Mouse (Mus musculus) frontal cortex, postnatal 25 days (tissue): ENCODE results near the gene Pcsk6.
A peak's percentile ranks its signal among the peaks of the same experiment; 100 is the strongest.
"Not testable (repeated sequence)": the region's sequence is repeated elsewhere in the genome, so short reads cannot be mapped to it uniquely, and the experiment has no call there.

Experiments used
- DNase-seq, 2 experiments: peaks; one replicate each; pipeline ENCODE4 v3.0.0; 2022; ENCODE audit warnings: low spot score in 2 of 2

The Pcsk6 gene

DNA sequence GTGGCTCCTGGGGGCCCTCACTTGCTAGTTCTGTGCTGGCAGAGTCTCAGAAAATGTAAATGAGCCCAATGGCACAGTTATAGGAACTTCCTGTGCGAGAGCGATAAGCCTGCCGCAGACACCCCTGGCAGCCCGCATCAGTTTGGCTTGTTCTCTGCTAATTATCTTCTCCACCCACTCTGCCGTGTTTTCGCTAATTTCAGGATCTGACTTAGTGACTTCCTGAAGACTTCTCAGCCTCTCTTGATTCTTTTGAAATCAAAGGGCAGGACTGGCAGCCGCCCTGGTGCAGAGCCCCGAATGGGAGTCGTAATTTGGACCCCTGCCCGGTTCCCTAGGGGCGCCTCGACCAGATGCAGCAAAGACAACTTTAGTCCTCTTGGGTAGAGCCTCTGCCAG, 19.8 kb downstream of the Pcsk6 start:
- no peak for DNase-seq

DNA sequence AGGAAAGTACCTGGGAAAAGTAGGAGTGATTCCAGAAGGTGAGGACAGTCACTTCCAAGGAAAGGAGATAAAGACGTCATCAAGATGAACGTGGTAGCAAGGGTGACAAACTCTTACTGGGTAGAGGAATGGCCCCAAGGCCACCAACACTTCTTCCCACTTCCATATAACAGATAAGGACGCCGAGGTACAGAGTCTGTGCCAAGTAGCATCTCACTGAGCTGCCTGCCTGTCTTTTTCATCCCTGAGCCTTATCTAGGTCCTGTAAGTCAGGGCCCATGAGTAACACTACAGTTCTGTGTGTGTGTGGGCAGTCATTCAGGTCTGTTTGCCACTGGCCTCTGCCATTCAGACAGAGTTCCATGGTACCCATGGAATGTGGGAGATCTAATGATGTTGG, 23.4 kb downstream of the Pcsk6 start:
- no peak for DNase-seq

DNA sequence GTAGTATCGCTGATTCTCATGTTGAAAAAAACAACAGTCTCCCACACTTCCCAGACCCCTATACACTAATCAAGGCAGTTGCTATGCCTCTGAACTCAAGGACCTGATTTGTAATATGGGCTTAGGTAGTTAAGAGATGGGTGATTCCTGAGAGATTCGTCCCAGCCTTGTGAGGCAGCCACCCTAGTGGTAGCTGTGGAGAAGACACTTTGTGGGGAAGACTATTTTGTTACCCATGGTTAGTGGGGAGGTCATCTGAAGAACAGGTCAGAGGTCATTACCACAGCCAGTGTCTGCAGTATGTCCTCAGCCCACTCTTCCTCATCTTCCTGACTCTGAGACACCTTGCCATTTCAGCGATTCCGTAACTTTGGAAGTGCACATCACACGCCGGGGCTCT, 24.3 kb downstream of the Pcsk6 start:
- no peak for DNase-seq

DNA sequence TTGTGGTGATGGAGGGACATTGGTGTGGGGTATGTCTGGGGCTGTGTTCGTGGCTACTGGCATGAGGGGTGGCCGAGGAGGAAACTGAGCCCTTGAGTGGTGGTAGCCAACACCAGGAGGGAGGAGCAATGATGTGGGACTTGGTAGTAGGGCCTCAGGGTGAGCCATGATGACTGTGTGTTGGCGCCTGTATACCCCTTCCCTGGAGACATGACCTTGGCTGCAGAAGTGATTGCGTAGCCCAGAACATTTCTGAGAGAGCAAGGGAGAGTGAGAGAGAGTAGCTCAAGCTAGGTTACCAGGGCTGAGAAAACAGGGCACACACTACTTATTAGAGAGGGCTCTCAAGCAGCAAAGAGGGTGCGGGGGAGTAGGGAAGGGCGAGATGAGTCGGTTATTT, 30.3 kb downstream of the Pcsk6 start:
- DNase-seq, result no peak

DNA sequence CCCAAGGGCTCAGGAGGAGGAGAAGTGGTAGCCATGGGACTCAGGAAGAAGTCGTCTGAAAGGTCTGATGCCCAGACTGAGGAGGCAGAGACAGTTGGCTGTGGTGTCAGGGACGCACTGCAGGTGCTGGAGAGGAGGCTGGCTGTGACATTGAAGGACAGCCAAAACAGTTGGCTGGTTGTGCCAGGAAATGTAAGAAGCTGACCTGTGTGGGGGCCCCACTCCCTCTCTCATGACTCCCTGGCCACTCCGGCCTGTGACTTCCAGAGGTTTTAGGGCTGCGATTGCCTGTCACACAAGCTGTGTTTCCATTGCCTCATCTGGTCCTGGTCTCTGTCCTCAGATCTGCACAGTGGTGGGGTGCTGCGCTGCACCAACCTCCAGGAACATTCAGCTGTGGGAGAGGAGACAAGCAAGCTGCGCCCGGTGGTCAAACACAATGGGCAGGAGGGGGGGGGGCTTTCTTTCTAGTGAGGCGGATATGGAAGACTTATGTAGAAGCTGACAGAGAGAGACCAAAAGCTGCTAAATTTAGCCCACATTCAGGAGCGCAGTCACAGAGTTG, 30.8 kb downstream of the Pcsk6 start:
- DNase-seq, result no peak

DNA sequence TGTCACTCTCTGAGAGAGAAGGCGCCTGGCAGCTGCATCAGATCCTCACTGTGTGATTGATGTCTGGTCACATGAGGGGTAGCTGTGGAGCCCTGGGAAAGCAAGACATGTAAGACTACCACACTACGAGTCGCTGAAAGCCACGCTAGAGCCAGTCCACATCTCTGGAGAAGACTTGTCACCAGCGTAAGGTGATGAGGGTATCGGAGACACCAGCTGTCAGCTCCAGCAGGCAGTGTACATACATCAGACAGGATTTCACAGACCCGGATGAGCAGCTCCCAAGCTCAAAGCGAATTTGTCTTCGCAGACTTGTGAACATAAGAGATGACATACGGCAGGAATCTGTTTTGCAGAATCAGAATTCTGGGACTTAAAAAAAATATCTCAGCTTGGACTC, 32.0 kb downstream of the Pcsk6 start:
- DNase-seq, result no peak

DNA sequence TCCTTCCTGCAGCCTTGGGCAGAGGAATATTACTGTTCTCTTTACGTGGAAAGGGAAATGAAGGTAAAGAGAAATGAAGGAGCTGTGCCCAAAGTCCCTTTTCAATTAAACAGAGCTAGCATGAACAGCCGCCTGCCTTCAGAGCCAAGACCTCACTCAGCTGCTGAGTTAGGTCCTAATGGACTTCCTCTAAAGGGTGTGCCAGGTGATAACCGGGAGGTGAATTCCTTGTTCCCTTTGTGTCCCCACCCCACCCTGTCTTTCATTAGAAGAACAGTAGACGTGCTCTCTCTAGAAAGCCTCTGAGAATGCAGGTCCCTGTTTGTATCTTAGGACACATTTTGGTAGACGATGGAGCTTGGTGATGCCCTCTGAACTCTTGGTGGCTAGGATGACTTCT, 33.7 kb downstream of the Pcsk6 start:
- DNase-seq, result no peak

DNA sequence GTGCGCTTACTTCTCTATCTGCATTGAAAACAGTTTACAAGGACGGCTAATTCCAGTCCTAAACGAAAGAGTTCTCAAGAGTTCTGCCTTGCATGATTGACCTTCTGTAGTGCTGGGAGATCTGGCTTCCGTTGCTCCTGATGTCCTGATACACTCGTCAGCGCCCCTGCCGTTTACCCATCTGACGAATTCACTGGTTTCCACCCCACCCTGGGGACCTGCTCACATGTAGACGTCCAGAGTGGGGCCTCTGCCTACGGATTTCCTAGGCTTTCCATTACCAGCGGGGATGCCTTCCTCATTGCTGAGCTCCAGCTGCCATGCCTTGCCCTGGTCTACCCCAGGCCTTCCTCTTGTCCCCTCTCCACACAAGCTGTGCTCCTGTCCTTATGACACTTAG, 39.7 kb downstream of the Pcsk6 start:
- no peak for DNase-seq

DNA sequence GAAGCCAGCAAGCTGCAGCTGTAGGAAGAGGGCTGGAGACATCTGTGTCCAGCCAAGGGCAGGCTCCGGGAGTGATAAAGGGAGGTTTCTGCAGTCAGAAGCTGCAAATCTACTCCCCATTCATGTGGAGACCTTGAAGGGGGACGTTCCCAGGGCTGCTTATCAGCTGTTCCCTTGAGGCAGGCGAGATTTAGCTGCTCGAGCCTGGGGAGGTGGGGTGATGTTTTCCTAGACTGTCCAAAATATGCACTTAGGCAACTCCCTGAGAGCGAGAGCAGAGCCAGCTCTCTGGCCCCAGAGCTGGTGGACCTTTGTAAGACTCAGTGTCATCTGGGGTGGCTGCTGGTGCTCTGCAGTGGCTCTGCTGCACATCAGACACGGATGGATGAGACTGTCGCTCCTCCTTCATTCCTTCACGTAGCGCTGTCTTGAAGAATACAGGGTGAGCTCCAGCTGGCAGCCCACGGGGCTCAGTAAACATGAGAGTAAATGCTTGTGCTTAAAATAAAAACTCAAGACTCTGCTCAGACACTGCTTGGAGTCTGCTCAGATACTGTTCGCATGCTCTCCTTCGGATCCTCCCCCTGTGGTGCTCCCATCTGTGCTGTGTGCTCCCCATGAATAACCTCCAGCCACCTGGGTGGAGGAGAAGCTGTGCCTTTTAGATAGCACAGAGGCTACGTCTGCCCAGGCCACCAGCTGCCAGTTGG, 41.1 kb downstream of the Pcsk6 start:
- DNase-seq, result peak; percentile 15 to 16

DNA sequence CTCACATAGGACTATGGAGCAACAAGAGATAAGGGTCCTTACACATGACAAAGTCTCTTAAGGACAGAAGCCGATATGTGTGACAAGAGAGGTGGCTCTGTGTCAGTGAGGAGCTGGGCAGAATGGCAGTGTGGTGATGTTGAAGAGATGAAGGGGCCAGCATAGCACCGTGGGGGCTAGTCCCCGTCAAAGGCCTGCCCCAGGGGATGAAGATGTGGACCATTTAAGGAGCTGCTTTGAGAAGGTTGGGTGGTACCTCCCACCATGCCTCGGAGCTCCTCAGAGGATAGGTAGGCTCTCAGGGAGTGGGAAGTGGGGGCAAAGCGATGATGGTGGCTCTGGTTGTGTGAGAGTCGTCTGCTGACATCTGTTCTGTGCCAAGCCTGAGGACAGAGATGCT, 41.9 kb downstream of the Pcsk6 start:
- no peak for DNase-seq

DNA sequence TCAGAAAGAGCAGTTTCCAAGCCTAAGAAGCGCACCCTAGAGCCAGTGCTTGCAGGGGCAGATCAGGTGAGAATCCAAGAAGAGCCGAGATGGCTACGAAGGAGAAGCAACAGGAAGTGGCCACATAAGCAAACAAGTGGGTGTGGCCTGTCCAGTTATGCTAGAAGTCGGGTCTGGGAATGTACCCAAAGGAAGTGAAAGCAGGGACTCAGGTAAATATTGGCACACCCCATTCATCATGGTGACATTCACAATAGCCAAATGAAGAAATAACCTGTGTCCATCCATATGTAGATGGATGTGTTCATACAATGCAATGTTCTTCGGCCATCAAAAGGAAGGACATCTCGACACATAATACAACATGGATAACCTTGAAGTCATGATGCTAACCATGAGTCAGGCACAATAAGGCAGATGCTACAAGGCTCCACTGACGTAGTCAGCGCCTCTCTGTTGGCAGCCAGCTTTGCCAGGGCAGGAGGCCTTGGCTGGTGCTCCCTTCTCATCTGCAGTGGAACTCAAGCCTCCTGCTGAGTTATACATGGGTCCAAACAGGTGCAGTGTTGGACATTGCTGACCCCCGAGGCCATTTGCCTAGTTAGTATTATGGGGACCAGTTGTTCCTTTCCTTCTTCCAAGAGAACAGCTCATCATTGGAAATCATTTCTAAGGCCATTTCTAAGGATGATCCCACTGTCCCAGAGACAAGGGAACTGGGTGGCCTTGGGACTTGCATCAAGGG, 45.2 kb downstream of the Pcsk6 start:
- no peak for DNase-seq

DNA sequence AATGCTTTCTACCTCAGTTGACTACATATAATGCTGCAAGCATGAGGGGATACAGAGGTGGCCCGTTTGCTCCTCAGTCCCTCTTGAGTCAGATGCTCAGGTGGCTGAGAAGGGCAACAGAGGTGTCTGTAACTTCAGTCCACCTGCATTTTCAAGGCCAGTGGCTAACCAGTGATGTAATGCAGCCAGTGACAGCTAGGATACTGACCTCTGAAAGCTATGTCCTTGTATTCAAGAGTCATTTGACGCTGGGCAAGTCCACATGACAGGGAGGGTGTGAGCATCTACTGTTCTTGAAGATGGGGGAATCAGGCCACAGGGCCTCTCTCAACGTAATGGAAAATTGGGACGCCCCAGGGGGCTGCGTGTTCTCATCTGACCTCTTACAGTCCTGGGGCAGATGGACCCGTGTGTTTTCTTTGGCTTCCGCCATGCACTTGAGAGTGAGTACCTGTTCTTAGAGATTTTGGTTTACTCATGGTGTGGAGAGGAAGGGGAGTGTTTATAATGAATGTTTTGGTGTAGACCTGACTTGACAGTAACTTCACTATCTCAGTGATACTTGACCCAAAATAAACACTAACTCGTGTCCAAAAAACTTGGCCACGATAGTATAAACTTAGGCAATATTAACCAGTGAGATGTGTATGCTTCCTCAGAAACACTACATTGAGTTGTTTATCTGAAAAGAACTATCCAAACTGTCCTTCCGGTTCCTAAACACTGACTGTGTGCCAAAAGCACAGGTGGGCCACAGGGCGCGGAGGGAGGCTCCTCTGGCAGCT, 48.0 kb downstream of the Pcsk6 start:
- no peak for DNase-seq

DNA sequence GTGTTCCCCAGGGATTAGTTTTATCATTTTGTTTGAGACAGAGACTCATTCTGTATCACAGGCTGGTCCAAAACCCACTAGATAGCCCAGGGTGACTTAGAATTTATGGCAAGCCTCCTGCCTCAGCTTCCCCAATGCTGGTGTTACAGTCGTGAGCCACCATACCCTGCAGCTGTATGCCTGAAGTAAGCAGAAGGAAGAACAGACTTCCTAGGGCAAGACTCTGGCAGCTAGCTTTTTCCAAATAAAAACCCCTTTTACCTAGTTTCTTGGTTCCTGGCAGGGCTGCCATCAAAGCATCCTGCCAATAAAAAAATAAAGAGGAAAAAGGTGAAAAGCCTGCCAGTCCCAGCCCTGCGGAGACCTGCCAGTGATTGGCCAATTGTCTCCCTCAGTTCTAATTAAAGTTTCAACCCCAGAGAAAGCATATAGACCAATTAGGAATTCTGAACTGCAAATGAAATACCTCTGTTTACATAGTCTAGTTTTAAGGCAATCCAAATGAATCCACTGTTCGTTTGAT, 51.6 kb downstream of the Pcsk6 start:
- no peak for DNase-seq

DNA sequence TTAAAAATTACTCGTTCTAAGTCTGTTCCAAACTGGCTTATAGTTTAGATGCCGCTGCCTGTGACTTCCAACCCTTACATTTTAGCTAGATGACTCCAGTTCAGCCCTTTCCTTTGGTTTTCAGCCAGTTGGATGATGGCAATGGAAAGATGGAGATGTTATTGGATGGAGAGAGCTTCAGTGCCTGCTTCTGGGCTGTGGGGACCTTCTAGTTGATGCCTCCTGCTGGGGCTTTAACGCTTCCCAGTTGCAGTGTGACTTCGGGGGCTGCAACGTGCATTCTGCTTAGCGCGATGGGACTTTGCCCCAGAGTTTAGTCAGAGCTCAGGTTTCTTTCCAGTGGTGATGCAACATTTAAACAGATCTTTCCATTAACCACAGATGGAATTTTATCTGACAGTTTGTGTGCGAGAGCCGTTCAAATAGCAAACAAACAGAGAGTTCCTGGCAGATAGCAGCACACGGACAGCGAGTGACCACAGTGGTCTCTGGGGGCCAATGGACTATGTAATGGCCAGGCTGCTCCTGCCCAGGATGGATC, 53.3 kb downstream of the Pcsk6 start:
- no peak for DNase-seq

DNA sequence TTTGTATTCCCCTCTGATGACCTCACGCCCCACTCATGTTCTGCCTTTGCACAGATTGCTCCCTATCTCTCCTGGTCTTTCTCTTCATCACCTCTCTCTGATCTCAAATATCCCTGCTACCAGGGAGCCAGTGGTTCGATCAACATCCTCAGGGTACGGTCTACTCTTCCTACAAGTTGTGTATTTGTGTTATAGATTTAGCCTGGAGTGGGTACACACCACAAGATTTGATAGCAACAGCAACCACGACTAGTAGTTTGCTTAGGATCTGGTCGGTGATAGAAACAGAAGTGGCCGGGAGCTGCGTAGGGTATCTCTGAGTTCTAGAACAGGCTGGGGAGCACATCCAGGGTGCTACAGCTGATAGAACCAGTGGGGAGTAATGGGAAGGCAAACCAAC, 54.3 kb downstream of the Pcsk6 start:
- no peak for DNase-seq

DNA sequence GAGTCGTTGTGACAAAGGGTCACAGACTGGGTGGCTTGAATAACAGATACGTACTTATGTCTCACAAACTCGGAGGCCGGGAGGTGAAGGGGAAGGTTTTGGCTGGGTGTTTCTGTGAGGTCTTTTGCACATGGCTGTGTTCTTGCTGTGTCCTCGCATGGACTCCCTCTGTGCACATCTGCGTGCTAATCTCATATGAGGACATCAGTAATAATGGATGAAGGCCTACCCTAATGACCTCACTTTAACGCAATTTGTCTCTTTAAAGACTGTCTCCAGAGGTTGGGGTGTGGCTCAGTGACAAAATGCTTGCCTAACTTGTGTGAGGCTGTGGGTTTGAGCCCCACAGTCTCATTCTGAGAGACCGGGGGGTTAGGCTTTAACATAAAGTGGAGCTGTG, 55.0 kb downstream of the Pcsk6 start:
- DNase-seq, result no peak

DNA sequence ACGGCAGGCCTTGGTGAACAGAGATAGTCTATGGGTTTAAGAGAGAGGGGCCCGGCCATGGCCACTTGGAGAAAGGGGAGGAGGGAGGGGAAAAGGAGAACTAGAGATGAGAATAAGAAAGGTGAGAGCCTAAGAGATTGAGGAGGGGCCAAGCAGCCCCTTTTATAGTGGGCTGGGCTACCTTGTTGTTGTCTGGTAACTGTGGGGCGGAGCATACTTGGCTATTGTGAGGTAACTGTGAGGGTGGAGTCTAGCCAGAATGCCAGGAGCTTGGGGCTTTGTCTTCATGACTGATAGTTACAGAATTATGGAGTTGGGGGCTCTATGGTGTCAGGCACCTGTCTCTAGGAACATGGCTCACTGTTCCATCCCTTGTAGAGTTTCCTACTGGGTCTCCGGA, 56.9 kb downstream of the Pcsk6 start:
- DNase-seq, result no peak

DNA sequence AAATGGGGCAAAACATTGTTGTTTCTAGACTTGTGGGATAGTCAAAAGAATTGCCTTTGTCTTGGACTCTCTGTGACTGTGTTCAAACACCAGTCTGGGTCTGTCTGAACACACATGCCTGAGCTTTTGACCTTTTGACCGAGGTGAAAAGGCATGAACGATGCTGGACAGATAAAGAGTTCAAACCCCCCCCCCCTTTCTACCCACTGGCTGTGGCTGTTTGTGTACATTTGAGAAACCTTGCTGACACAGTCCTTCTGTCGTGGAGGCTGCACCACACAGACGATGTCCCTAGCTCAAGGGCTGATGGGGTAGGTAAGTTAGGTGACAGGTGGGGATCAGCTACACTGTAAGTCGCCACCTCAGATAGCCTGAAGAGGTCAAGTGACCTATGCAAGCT, 67.9 kb downstream of the Pcsk6 start:
- DNase-seq, result no peak

DNA sequence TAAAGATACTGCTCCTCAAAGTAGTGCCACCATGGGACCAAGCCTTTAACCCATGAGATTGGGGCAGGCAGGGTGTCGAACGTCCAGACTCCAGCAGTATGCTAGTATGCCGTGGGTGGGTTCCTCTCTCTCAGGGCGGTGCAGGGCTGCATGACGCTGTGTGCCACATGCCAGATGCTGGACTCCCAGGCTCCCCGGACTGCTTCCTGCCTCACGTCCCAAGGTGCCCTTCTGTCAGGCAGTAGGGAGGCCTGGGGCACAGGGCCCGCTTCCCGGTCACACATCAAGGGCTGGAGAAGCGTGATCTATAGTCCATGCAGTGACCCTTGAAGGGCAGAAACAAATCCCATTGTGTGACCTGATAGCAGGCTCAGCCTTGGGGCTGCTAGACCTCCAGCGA, 68.9 kb downstream of the Pcsk6 start:
- DNase-seq, result no peak

DNA sequence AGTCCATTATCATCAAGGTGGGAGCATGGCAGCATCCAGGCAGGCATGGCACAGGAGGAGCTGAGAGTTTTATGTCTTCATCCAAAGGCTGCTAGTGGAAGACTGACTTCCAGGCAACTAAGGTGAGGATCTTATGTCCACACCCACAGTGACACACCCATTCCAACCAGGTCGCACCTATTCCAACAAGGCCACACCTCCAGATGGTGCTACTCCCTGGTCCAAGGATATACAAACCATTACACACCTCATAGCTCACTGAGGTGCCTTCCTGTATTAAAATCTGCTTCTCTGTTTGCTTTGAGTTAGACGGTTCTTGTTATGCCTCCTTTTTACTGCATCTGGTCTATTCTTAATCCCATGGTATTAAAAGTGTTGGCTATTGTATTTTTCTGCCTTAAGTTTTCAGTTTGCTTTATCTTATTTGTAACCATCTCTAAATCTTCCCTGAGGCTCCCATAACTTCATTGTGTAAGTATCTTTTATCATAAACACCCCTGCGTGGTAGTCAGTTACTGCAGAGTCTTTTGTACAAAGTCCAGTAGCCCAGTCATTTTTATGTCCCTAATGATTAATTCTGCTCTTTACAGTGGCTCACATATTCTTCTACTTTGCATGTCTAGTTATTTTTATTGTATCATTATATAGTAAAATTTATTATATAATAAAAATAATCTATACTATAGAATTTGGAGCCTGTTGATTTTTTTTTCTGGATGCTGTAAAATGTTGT, 72.9 kb downstream of the Pcsk6 start:
- DNase-seq, result not testable (repeated sequence)

DNA sequence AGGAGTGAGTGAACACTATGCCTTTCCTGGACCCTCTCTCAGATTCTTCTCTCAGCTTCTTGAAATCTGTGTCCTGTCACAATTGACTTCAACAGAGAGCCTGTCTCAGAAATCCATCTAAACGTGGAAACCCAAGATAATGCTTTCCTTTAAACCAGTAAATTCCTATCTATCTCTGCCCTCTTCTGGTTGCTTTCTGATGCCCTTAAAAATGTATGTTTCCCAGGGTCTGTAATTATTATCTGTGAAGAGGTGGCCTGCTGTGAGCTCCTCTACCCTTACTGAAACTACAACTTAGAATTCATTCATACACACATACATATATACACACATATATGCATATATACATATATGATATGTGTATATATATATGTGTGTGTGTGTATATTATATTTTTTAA, 73.7 kb downstream of the Pcsk6 start:
- DNase-seq, result no peak
